Mouse (Mus musculus): Measurements from ENCODE around the gene Rdh8.
A peak's percentile ranks its signal among the peaks of the same experiment; 100 is the strongest.

Rdh8 gene

GRCm38 (mm10) chr9:20818236-20818635 lies at the start of gene Rdh8:
Gene Rdh8 (plus strand): TSS chr9:20818503.
- no peak for DNase-seq (ENCODE audit: low read depth, low spot score)

GRCm38 (mm10) chr9:20781286-20781685 lies 37.0 kb upstream of the Rdh8 start:
- no peak for DNase-seq (ENCODE audit: low read depth, low spot score)

- DNase-seq (ENCODE audit: low read depth, low spot score) = no peak
Observed at GRCm38 (mm10) chr9:20785055-20785454, 33.2 kb upstream of the Rdh8 start.

GRCm38 (mm10) chr9:20787992-20788391 lies 30.3 kb upstream of the Rdh8 start:
- no peak for DNase-seq (ENCODE audit: low read depth, low spot score)

- DNase-seq (ENCODE audit: low read depth, low spot score) = no peak
Observed at GRCm38 (mm10) chr9:20789651-20790050, 28.7 kb upstream of the Rdh8 start.

GRCm38 (mm10) chr9:20790345-20790744 lies 28.0 kb upstream of the Rdh8 start:
- no peak for DNase-seq (ENCODE audit: low read depth, low spot score)

- DNase-seq (ENCODE audit: low read depth, low spot score) = peak; percentile 60
Observed at GRCm38 (mm10) chr9:20794108-20794806, 24.0 kb upstream of the Rdh8 start.

- no peak for DNase-seq (ENCODE audit: low read depth, low spot score)
Observed at GRCm38 (mm10) chr9:20804266-20805158, 13.8 kb upstream of the Rdh8 start.

- no peak for DNase-seq (ENCODE audit: low read depth, low spot score)
Observed at GRCm38 (mm10) chr9:20805159-20805495, 13.2 kb upstream of the Rdh8 start.

- no peak for DNase-seq (ENCODE audit: low read depth, low spot score)
Observed at GRCm38 (mm10) chr9:20805706-20806105, 12.6 kb upstream of the Rdh8 start.

- no peak for DNase-seq (ENCODE audit: low read depth, low spot score)
Observed at GRCm38 (mm10) chr9:20810271-20810670, 8.0 kb upstream of the Rdh8 start.

- DNase-seq (ENCODE audit: low read depth, low spot score) = no peak
Observed at GRCm38 (mm10) chr9:20810773-20811172, 7.5 kb upstream of the Rdh8 start.

- no peak for DNase-seq (ENCODE audit: low read depth, low spot score)
Observed at GRCm38 (mm10) chr9:20812537-20813271, 5.6 kb upstream of the Rdh8 start.

- DNase-seq (ENCODE audit: low read depth, low spot score) = no peak
Observed at GRCm38 (mm10) chr9:20814521-20815272, 3.6 kb upstream of the Rdh8 start, which contains the start of gene Col5a3. Gene Col5a3 (minus strand): TSS chr9:20815067.

GRCm38 (mm10) chr9:20820001-20820400 lies 1.7 kb downstream of the Rdh8 start:
- DNase-seq (ENCODE audit: low read depth, low spot score) = no peak

- no peak for DNase-seq (ENCODE audit: low read depth, low spot score)
Observed at GRCm38 (mm10) chr9:20822821-20823220, 4.5 kb downstream of the Rdh8 start.

GRCm38 (mm10) chr9:20825781-20826180 lies 7.5 kb downstream of the Rdh8 start:
- DNase-seq (ENCODE audit: low read depth, low spot score) = no peak

GRCm38 (mm10) chr9:20828127-20828526 lies 9.8 kb downstream of the Rdh8 start:
- DNase-seq (ENCODE audit: low read depth, low spot score) = no peak

GRCm38 (mm10) chr9:20830901-20831643 lies 12.8 kb downstream of the Rdh8 start:
- peak; percentile 64 for DNase-seq (ENCODE audit: low read depth, low spot score)

- no peak for DNase-seq (ENCODE audit: low read depth, low spot score)
Observed at GRCm38 (mm10) chr9:20834881-20835280, 16.6 kb downstream of the Rdh8 start.
